Mouse (Mus musculus): ENCODE measurements around the gene Sestd1. TPM values are rescaled to one million over a fixed set of nuclear protein-coding genes. Genes with fewer than 3 reads are reported as not detected.

Sestd1 gene
- polyA plus RNA-seq (2015; fragmentation: Nextera tagmentation; extraction: Ambion mirVana), result 26.6 and 32.8 TPM in 2 replicates

GRCm38 (mm10) chr2:77280512-77281409 lies at the start of gene Sestd1:
TSS of gene Sestd1 (minus strand) at chr2:77280592.
- WGBS, result 8% methylated on average over 35 of the region's 73 CpGs
- peaks cover 14% of the 10 kb centered on the region for H3K4me1 ChIP-seq (ENCODE audit: control insufficient read depth, insufficient read depth, low read length)
- H3K4me2 ChIP-seq (ENCODE audit: low read length), result peak within 1 kb of the TSS; percentile 77
- H3K27me3 ChIP-seq (ENCODE audit: control insufficient read depth, insufficient read depth, low read depth, low read length), result no peaks in the 10 kb centered on the region
- no peaks in the 10 kb centered on the region for H3K36me3 ChIP-seq (ENCODE audit: control insufficient read depth, insufficient read depth, low read length)
- no peaks in the 10 kb centered on the region for H3K9me3 ChIP-seq (replicated peaks; ENCODE audit: control insufficient read depth, low read length, poor library complexity, severe bottlenecking)
- ATAC-seq, result peak; percentile 88
- peak within 1 kb of the TSS; percentile 88 for H3K27ac ChIP-seq (ENCODE audit: low read length)
- H3K4me3 ChIP-seq (ENCODE audit: low read depth, low read length), result peak within 1 kb of the TSS; percentile 82
- peak within 1 kb of the TSS; percentile 100 for H3K9ac ChIP-seq (ENCODE audit: low read depth, low read length)

DNA sequence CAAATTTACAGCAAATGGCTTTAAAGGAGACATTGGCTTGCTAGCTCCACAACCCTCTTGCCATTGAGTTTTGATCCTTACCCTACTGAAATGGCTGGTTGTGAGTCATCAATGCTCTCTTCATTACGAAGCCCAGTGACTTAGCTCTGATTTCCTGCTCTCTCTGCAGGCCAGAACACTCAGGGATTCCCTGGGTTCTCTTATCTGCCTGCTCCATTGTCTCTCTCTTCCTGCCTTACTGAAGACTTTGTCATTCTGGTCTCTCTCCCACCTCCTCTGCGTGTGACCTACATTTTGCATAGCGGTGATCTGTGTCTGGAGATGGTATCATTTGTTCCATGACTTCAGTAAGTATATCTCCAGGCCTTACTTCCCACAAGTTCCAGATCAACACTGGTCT lies 46.9 kb upstream of the Sestd1 start:
- WGBS, result 87% methylated on average over 3 of the region's 3 CpGs
- no peak overlapping the region for H3K4me3 ChIP-seq (ENCODE audit: low read depth, low read length)
- peaks cover 6% of the 10 kb centered on the region for H3K4me1 ChIP-seq (ENCODE audit: control insufficient read depth, insufficient read depth, low read length)
- ATAC-seq, result no peak
- no peaks in the 10 kb centered on the region for H3K9me3 ChIP-seq (replicated peaks; ENCODE audit: control insufficient read depth, low read length, poor library complexity, severe bottlenecking)
- H3K27me3 ChIP-seq (ENCODE audit: control insufficient read depth, insufficient read depth, low read depth, low read length), result no peaks in the 10 kb centered on the region
- H3K27ac ChIP-seq (ENCODE audit: low read length), result no peak overlapping the region
- no peak overlapping the region for H3K9ac ChIP-seq (ENCODE audit: low read depth, low read length)
- H3K4me2 ChIP-seq (ENCODE audit: low read length), result no peak overlapping the region
- H3K36me3 ChIP-seq (ENCODE audit: control insufficient read depth, insufficient read depth, low read length), result no peaks in the 10 kb centered on the region

- Histone ChIP-seq H3K27me3 (ENCODE audit: control insufficient read depth, insufficient read depth, low read depth, low read length) (no peaks in the 10 kb centered on the region), H3K27ac (ENCODE audit: low read length) (no peak overlapping the region), H3K9ac (ENCODE audit: low read depth, low read length) (no peak overlapping the region), H3K4me1 (ENCODE audit: control insufficient read depth, insufficient read depth, low read length) (peaks cover 6% of the 10 kb centered on the region), H3K9me3 (replicated peaks; ENCODE audit: control insufficient read depth, low read length, poor library complexity, severe bottlenecking) (no peaks in the 10 kb centered on the region), H3K4me2 (ENCODE audit: low read length) (no peak overlapping the region), H3K4me3 (ENCODE audit: low read depth, low read length) (no peak overlapping the region), H3K36me3 (ENCODE audit: control insufficient read depth, insufficient read depth, low read length) (no peaks in the 10 kb centered on the region)
- ATAC-seq, result no peak
- 53% methylated on average over 6 of the region's 6 CpGs for WGBS
Measured at GRCm38 (mm10) chr2:77323739-77324138, 43.3 kb upstream of the Sestd1 start.

DNA sequence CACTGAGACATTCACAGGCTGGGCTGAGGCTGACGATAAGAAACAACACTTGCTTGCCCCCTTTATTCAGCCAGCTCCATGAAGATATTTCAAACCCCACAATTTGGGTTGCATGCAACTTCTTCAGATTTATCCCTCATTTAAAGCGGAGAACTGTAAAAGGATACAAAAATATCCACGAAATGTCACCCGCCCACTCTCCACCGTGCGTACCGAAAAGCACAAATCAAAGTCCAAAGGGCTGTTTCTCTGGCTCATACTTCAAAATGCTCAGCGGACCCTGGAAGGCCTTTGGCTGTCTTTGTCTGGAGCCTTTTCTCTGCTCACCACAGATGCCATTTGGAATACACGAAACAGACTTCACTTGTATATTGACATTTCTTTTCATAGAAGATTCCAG lies 42.8 kb upstream of the Sestd1 start:
- Histone ChIP-seq H3K9me3 (replicated peaks; ENCODE audit: control insufficient read depth, low read length, poor library complexity, severe bottlenecking) (no peaks in the 10 kb centered on the region), H3K4me1 (ENCODE audit: control insufficient read depth, insufficient read depth, low read length) (peaks cover 6% of the 10 kb centered on the region), H3K27me3 (ENCODE audit: control insufficient read depth, insufficient read depth, low read depth, low read length) (no peaks in the 10 kb centered on the region), H3K9ac (ENCODE audit: low read depth, low read length) (no peak overlapping the region), H3K27ac (ENCODE audit: low read length) (no peak overlapping the region), H3K4me3 (ENCODE audit: low read depth, low read length) (no peak overlapping the region), H3K4me2 (ENCODE audit: low read length) (no peak overlapping the region), H3K36me3 (ENCODE audit: control insufficient read depth, insufficient read depth, low read length) (no peaks in the 10 kb centered on the region)
- WGBS, result 35% methylated on average over 9 of the region's 9 CpGs
- no peak for ATAC-seq

DNA sequence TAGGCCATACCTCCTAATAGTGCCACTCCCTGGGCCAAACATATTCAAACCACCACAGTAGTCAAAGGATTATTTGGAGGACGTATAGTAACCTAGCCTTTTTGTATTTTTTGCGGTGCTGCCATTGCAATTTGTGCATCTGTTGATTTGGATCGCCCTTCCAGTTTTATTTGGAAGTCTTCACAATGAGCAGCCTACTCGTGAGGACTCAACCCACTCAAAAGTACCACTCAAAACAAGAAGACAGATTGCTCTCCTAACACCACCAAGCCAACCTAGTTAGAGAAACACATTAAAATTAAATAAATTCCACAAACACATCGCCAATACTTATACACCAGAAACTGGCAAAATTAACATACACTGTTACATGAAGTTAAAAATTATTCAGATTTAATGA lies 38.8 kb upstream of the Sestd1 start:
- Histone ChIP-seq H3K9me3 (replicated peaks; ENCODE audit: control insufficient read depth, low read length, poor library complexity, severe bottlenecking) (no peaks in the 10 kb centered on the region), H3K27me3 (ENCODE audit: control insufficient read depth, insufficient read depth, low read depth, low read length) (no peaks in the 10 kb centered on the region), H3K9ac (ENCODE audit: low read depth, low read length) (no peak overlapping the region), H3K4me1 (ENCODE audit: control insufficient read depth, insufficient read depth, low read length) (peaks cover 11% of the 10 kb centered on the region), H3K4me2 (ENCODE audit: low read length) (no peak overlapping the region), H3K27ac (ENCODE audit: low read length) (no peak overlapping the region), H3K36me3 (ENCODE audit: control insufficient read depth, insufficient read depth, low read length) (no peaks in the 10 kb centered on the region), H3K4me3 (ENCODE audit: low read depth, low read length) (no peak overlapping the region)
- WGBS, result 92% methylated on average over 5 of the region's 5 CpGs
- ATAC-seq, result no peak

DNA sequence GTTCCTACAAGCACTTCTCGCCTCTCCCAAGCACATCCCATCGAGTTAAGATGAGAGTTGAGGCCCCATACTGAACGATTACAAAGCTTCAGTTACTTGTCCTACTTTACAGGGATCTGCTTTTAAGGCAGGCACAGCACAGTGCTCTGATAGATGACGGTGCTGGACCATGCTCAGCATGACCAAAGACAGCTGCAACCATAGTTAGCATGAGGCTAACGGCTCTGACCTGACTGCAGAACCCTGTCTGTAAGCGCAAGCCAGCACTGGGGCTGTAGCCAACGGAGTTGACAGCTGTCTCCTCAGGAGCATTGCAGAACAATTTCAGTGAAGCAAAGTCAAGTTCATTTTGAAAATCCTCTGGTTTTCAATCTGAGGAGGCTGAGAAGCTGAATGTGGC lies 36.6 kb upstream of the Sestd1 start:
- Histone ChIP-seq H3K9ac (ENCODE audit: low read depth, low read length) (no peak overlapping the region), H3K27me3 (ENCODE audit: control insufficient read depth, insufficient read depth, low read depth, low read length) (no peaks in the 10 kb centered on the region), H3K4me1 (ENCODE audit: control insufficient read depth, insufficient read depth, low read length) (peaks cover 6% of the 10 kb centered on the region; the same call in 1 of the 2 replicates), H3K4me3 (ENCODE audit: low read depth, low read length) (no peak overlapping the region), H3K9me3 (replicated peaks; ENCODE audit: control insufficient read depth, low read length, poor library complexity, severe bottlenecking) (no peaks in the 10 kb centered on the region), H3K36me3 (ENCODE audit: control insufficient read depth, insufficient read depth, low read length) (no peaks in the 10 kb centered on the region), H3K27ac (ENCODE audit: low read length) (no peak overlapping the region), H3K4me2 (ENCODE audit: low read length) (no peak overlapping the region)
- 27% methylated on average over 7 of the region's 7 CpGs for WGBS
- peak; percentile 73 for ATAC-seq

DNA sequence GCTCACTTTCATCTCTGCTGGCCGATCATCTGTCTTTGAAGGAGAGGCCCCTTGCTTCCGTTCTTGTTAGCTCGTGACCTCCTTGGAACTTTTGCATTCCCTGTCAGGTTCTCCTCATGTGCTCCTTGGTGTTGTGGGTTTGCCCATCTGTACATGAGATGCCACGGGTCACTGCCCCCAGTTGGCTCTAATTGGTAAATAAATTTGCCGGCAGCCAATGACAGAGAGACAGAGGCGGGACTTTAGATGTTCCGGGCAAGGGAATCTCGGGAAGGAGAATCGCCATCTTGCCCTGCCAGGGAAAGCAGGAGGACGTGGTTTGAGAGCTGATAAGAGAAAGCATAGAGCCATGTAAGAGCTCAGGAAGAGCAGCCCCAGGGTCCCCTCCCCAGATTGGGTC lies 33.5 kb upstream of the Sestd1 start:
- WGBS, result 89% methylated on average over 10 of the region's 10 CpGs
- Histone ChIP-seq H3K27me3 (ENCODE audit: control insufficient read depth, insufficient read depth, low read depth, low read length) (no peaks in the 10 kb centered on the region), H3K4me1 (ENCODE audit: control insufficient read depth, insufficient read depth, low read length) (peaks cover 6% of the 10 kb centered on the region; the same call in 1 of the 2 replicates), H3K4me3 (ENCODE audit: low read depth, low read length) (no peak overlapping the region), H3K27ac (ENCODE audit: low read length) (no peak overlapping the region), H3K9me3 (replicated peaks; ENCODE audit: control insufficient read depth, low read length, poor library complexity, severe bottlenecking) (no peaks in the 10 kb centered on the region), H3K36me3 (ENCODE audit: control insufficient read depth, insufficient read depth, low read length) (no peaks in the 10 kb centered on the region), H3K4me2 (ENCODE audit: low read length) (no peak overlapping the region), H3K9ac (ENCODE audit: low read depth, low read length) (no peak overlapping the region)
- no peak for ATAC-seq

GRCm38 (mm10) chr2:77312616-77313015 lies 32.2 kb upstream of the Sestd1 start:
- no peak overlapping the region for H3K9ac ChIP-seq (ENCODE audit: low read depth, low read length)
- H3K4me3 ChIP-seq (ENCODE audit: low read depth, low read length), result no peak overlapping the region
- peaks cover 6% of the 10 kb centered on the region; the same call in 1 of the 2 replicates for H3K4me1 ChIP-seq (ENCODE audit: control insufficient read depth, insufficient read depth, low read length)
- no peak overlapping the region for H3K27ac ChIP-seq (ENCODE audit: low read length)
- no peaks in the 10 kb centered on the region for H3K27me3 ChIP-seq (ENCODE audit: control insufficient read depth, insufficient read depth, low read depth, low read length)
- 87% methylated on average over 9 of the region's 9 CpGs for WGBS
- no peaks in the 10 kb centered on the region for H3K9me3 ChIP-seq (replicated peaks; ENCODE audit: control insufficient read depth, low read length, poor library complexity, severe bottlenecking)
- ATAC-seq, result no peak
- H3K36me3 ChIP-seq (ENCODE audit: control insufficient read depth, insufficient read depth, low read length), result no peaks in the 10 kb centered on the region
- no peak overlapping the region for H3K4me2 ChIP-seq (ENCODE audit: low read length)

- 61% methylated on average over 7 of the region's 7 CpGs for WGBS
- Histone ChIP-seq H3K27me3 (ENCODE audit: control insufficient read depth, insufficient read depth, low read depth, low read length) (no peaks in the 10 kb centered on the region), H3K4me3 (ENCODE audit: low read depth, low read length) (no peak overlapping the region), H3K27ac (ENCODE audit: low read length) (no peak overlapping the region), H3K36me3 (ENCODE audit: control insufficient read depth, insufficient read depth, low read length) (no peaks in the 10 kb centered on the region), H3K9me3 (replicated peaks; ENCODE audit: control insufficient read depth, low read length, poor library complexity, severe bottlenecking) (no peaks in the 10 kb centered on the region), H3K4me1 (ENCODE audit: control insufficient read depth, insufficient read depth, low read length) (no peaks in the 10 kb centered on the region), H3K4me2 (ENCODE audit: low read length) (no peak overlapping the region), H3K9ac (ENCODE audit: low read depth, low read length) (no peak overlapping the region)
- no peak for ATAC-seq
Measured at GRCm38 (mm10) chr2:77309313-77309712, 28.9 kb upstream of the Sestd1 start.
